Comparison of ENCODE assay signal across 9 mouse cellular contexts in the genomic region with DNA sequence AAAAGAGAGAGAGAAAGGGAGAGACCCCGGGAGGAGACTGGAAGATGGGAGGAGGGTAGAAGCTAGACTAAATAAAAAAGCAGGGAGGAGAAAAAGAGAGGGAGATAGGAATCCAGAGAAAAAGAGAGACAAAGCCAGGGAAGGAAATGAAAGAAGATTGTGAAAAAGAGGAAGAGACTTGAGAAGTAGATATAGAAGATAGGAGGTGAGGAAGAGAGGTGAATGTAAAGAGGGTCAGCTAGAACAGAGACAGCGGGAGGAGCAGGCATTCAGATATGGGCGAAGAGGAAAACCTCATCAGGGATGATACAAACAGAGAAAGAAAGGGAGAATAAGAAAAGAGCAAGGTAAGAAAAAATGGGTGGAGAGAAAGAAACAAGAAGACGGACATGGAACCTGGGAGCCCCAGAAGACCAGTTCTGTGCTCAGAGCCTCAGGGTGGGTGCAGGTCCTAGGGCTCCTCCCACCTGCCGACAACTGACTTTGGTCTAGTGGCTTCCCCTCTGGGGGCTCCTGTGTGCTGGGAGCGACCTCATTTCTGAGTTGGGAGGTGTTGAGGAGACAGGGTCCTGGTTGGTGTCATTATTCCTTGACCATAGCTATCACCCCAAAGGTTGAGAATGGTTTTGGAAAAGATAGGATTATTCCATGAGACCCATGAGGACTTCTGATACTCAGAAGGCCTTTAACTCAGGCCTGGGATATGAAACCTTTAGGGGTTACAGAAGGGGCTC. TPM values are rescaled to one million over a fixed set of nuclear protein-coding genes. Genes with fewer than 3 reads are reported as not detected.
DNase-seq lines count a peak whose midpoint lies in the region; ATAC-seq and TF ChIP-seq lines count a peak whose summit lies in the region.
"Had no signal": no experiment of that assay in that cellular context is flagged by ENCODE, and none has a peak within 500 bp of the region (broad histone marks: within the 10 kb centered on the region; RNA-seq: fewer than 3 reads in every experiment).

No protein-coding gene starts in this region.

- peak overlapping the region; percentile 80 for H3K4me3 ChIP-seq in kidney, embryonic 14.5 days (ENCODE audit: low read length)
- peak overlapping the region; percentile 85 for H3K4me3 ChIP-seq in forebrain, embryonic 14.5 days (ENCODE audit: low read depth, low read length)
- H3K4me3 ChIP-seq in stomach, postnatal 0 days (ENCODE audit: low read depth, low read length): peak overlapping the region; percentile 87

- TF ChIP-seq EP300 in stomach, postnatal 0 days (optimal IDR thresholded peaks at IDR 0.05): no peak

- peak overlapping the region; percentile 99 for H3K27ac ChIP-seq in kidney, embryonic 14.5 days (ENCODE audit: low read depth, low read length)
- peak overlapping the region; percentile 100 for H3K27ac ChIP-seq in forebrain, embryonic 14.5 days (ENCODE audit: low read depth, low read length)
- peak overlapping the region; percentile 98 for H3K27ac ChIP-seq in stomach, postnatal 0 days (replicated peaks)

- no peaks in the 10 kb centered on the region for H3K9me3 ChIP-seq in kidney, embryonic 14.5 days (ENCODE audit: control insufficient read depth, low read length)
- H3K9me3 ChIP-seq in forebrain, embryonic 14.5 days (replicated peaks; ENCODE audit: control insufficient read depth, low read length): no peaks in the 10 kb centered on the region
- no peaks in the 10 kb centered on the region for H3K9me3 ChIP-seq in stomach, postnatal 0 days (ENCODE audit: control insufficient read depth, low read length)

- H3K4me1 ChIP-seq in kidney, embryonic 14.5 days (ENCODE audit: control insufficient read depth, insufficient read depth, low read length): peaks cover 40% of the 10 kb centered on the region
- H3K4me1 ChIP-seq in forebrain, embryonic 14.5 days (ENCODE audit: control insufficient read depth, insufficient read depth, low read length): peaks cover 29% of the 10 kb centered on the region
- peaks cover 2% of the 10 kb centered on the region for H3K4me1 ChIP-seq in stomach, postnatal 0 days (replicated peaks; ENCODE audit: control insufficient read depth, insufficient read depth)

- H3K9ac ChIP-seq in kidney, embryonic 14.5 days (ENCODE audit: low read depth, low read length): peak overlapping the region; percentile 74; the same call in 1 of the 2 replicates
- H3K9ac ChIP-seq in forebrain, embryonic 14.5 days (ENCODE audit: low read length): peak overlapping the region; percentile 97
- H3K9ac ChIP-seq in stomach, postnatal 0 days (ENCODE audit: low read length): peak overlapping the region; percentile 86

- H3K4me2 ChIP-seq in kidney, embryonic 14.5 days (replicated peaks; ENCODE audit: low read depth, low read length): peak overlapping the region; percentile 63
- H3K4me2 ChIP-seq in forebrain, embryonic 14.5 days (ENCODE audit: low read length): peak overlapping the region; percentile 58
- H3K4me2 ChIP-seq in stomach, postnatal 0 days (replicated peaks; ENCODE audit: low read depth): peak overlapping the region; percentile 84

- peaks cover 26% of the 10 kb centered on the region for H3K36me3 ChIP-seq in kidney, embryonic 14.5 days (ENCODE audit: control insufficient read depth, insufficient read depth, low read length)
- peaks cover 22% of the 10 kb centered on the region for H3K36me3 ChIP-seq in forebrain, embryonic 14.5 days (ENCODE audit: control insufficient read depth, insufficient read depth, low read length)
- H3K36me3 ChIP-seq in stomach, postnatal 0 days (ENCODE audit: control insufficient read depth, insufficient read depth, low read length): no peaks in the 10 kb centered on the region

- WGBS in kidney, embryonic 14.5 days: under 1% methylated on average over 6 of the region's 6 CpGs
- WGBS in forebrain, embryonic 14.5 days: under 1% methylated on average over 6 of the region's 6 CpGs
- WGBS in stomach, postnatal 0 days: 11% methylated on average over 6 of the region's 6 CpGs

- no peak for ATAC-seq in kidney, embryonic 14.5 days (ENCODE audit: low FRiP score, low TSS enrichment)
- ATAC-seq in forebrain, embryonic 14.5 days: no peak
- no peak for ATAC-seq in stomach, postnatal 0 days (ENCODE audit: low FRiP score, low TSS enrichment)

- DNase-seq in kidney, adult 11 months: no peak
- DNase-seq in ZHBTc4 (ENCODE audit: low read depth, low spot score) (peak; percentile 38), liver (peak; percentile 7)
- no peak for DNase-seq in forebrain, embryonic 14.5 days (ENCODE audit: low spot score)
- no peak for DNase-seq in stomach, postnatal 0 days (ENCODE audit: low spot score)
- no peak for DNase-seq in embryo, embryonic 10 days (ENCODE audit: low spot score)
- no peak for DNase-seq in right cerebral cortex, adult 18-20 months

- H3K27me3 ChIP-seq in kidney, embryonic 14.5 days (ENCODE audit: control insufficient read depth, insufficient read depth, low read length): no peaks in the 10 kb centered on the region
- no peaks in the 10 kb centered on the region for H3K27me3 ChIP-seq in forebrain, embryonic 14.5 days (replicated peaks; ENCODE audit: control insufficient read depth, insufficient read depth, low read length)
- H3K27me3 ChIP-seq in stomach, postnatal 0 days (ENCODE audit: control insufficient read depth, insufficient read depth, low read length): no peaks in the 10 kb centered on the region

- no peak for TF ChIP-seq CTCF in stomach, postnatal 0 days (IDR thresholded peaks at IDR 0.05; ENCODE audit: low read depth)

RNA-seq across cellular contexts. Expression of a gene that starts 2.3 kb away (rescaled TPM):
- polyA plus RNA-seq in kidney, embryonic 14.5 days (2014; fragmentation: Nextera tagmentation; extraction: Ambion mirVana): 22.9 and 32.8 TPM in 2 replicates
- 5.6 and 10.9 TPM in 2 replicates for polyA plus RNA-seq in forebrain, embryonic 14.5 days (2014; fragmentation: Nextera tagmentation; extraction: Ambion mirVana)
- 7.9 and 8.2 TPM in 2 replicates for polyA plus RNA-seq in stomach, postnatal 0 days (2015; fragmentation: Nextera tagmentation; extraction: Ambion mirVana)

RNA-seq across cellular contexts. Expression of a gene that starts 25.8 kb away (rescaled TPM):
- polyA plus RNA-seq in kidney, embryonic 14.5 days (2014; fragmentation: Nextera tagmentation; extraction: Ambion mirVana): 1.1 and 1.6 TPM in 2 replicates
- polyA plus RNA-seq in forebrain, embryonic 14.5 days (2014; fragmentation: Nextera tagmentation; extraction: Ambion mirVana): 0.39 and 0.53 TPM in 2 replicates
- polyA plus RNA-seq in stomach, postnatal 0 days (2015; fragmentation: Nextera tagmentation; extraction: Ambion mirVana): 0.78 and 0.98 TPM in 2 replicates
- polyA plus RNA-seq: liver, adult 2 months had no signal

RNA-seq across cellular contexts. Expression of a gene that starts 54.5 kb away (rescaled TPM):
- polyA plus RNA-seq in kidney, embryonic 14.5 days (2014; fragmentation: Nextera tagmentation; extraction: Ambion mirVana): 0.16 TPM in 1 of 2 replicates, not detected in the other
- not detected in 2 replicates for polyA plus RNA-seq in forebrain, embryonic 14.5 days (2014; fragmentation: Nextera tagmentation; extraction: Ambion mirVana)
- polyA plus RNA-seq in stomach, postnatal 0 days (2015; fragmentation: Nextera tagmentation; extraction: Ambion mirVana): 0.36 and 0.59 TPM in 2 replicates

RNA-seq across cellular contexts. Expression of a gene that starts 58.4 kb away (rescaled TPM):
- polyA plus RNA-seq in kidney, embryonic 14.5 days (2014; fragmentation: Nextera tagmentation; extraction: Ambion mirVana): 0.23 and 0.34 TPM in 2 replicates
- polyA plus RNA-seq in forebrain, embryonic 14.5 days (2014; fragmentation: Nextera tagmentation; extraction: Ambion mirVana): not detected in 2 replicates
- 0.19 and 0.27 TPM in 2 replicates for polyA plus RNA-seq in stomach, postnatal 0 days (2015; fragmentation: Nextera tagmentation; extraction: Ambion mirVana)

RNA-seq across cellular contexts. Expression of a gene that starts 58.4 kb away (rescaled TPM):
- polyA plus RNA-seq in kidney, embryonic 14.5 days (2014; fragmentation: Nextera tagmentation; extraction: Ambion mirVana): not detected in 2 replicates
- polyA plus RNA-seq in forebrain, embryonic 14.5 days (2014; fragmentation: Nextera tagmentation; extraction: Ambion mirVana): not detected in 2 replicates
- polyA plus RNA-seq in stomach, postnatal 0 days (2015; fragmentation: Nextera tagmentation; extraction: Ambion mirVana): not detected in 2 replicates
- polyA plus RNA-seq: liver, adult 2 months had no signal

Comparison
In these comparisons a context has a peak if more than half of its experiments do, and no peak if none do; other contexts are left out.
1. DNase-seq: peak in ZHBTc4 (single experiment) and liver (single experiment); none in kidney, adult 11 months (single experiment), forebrain, embryonic 14.5 days (single experiment), stomach, postnatal 0 days (single experiment), embryo, embryonic 10 days (single experiment) and right cerebral cortex, adult 18-20 months (single experiment).
2. Peak in every context shown above with its lines, with median percentiles within 50 percentile points of each other: H3K27ac ChIP-seq, H3K4me2 ChIP-seq, H3K4me3 ChIP-seq and H3K9ac ChIP-seq.